Mouse (Mus musculus) MEL (cell line): ENCODE measurements around the gene Ankrd39. TPM values are rescaled to one million over a fixed set of nuclear protein-coding genes. Genes with fewer than 3 reads are reported as not detected.
A peak's percentile ranks its signal among the peaks of the same experiment; 100 is the strongest.

Experiments used
- DNase-seq: peaks from one replicate; pipeline ENCODE4 v3.0.0; 2011; ENCODE audit warnings: low read depth, low spot score
- H3K27ac ChIP-seq: 2 replicates; pipeline ENCODE4 v1.5.1; 2012; ENCODE audit warnings: low read depth, mild to moderate bottlenecking, control low read depth, low read length, moderate library complexity; ENCODE audit not compliant: control insufficient read depth
- H3K27me3 ChIP-seq, 2 experiments: fragments of 150-350 bp in 1 of 2; sonication (generic) in 1 of 2; 2 replicates each; pipeline ENCODE4 v1.6.1; 2012; ENCODE audit warnings: low read length in 2 of 2, mild to moderate bottlenecking in 2 of 2, improper control_type of control experiment in 1 of 2, moderate library complexity in 1 of 2; ENCODE audit not compliant: insufficient read depth in 2 of 2, control insufficient read depth in 1 of 2
- H3K36me3 ChIP-seq, 2 experiments: 2 replicates each; pipeline ENCODE4 v1.6.1; 2012 to 2014; ENCODE audit warnings: low read length in 2 of 2, improper control_type of control experiment in 1 of 2, inconsistent platforms in 1 of 2, mild to moderate bottlenecking in 1 of 2; ENCODE audit not compliant: insufficient read depth in 2 of 2, control insufficient read depth in 1 of 2
- H3K4me1 ChIP-seq, 2 experiments: fragments of 150-350 bp in 1 of 2; sonication (generic) in 1 of 2; 2 replicates each; pipeline ENCODE4 v1.6.1; 2012; ENCODE audit warnings: low read length in 2 of 2, improper control_type of control experiment in 1 of 2, mild to moderate bottlenecking in 1 of 2; ENCODE audit not compliant: insufficient read depth in 2 of 2, control insufficient read depth in 1 of 2
- H3K4me3 ChIP-seq, 2 experiments: fragments of 150-350 bp in 1 of 2; sonication (generic) in 1 of 2; 2 replicates each; pipeline ENCODE4 v1.5.1; 2012; ENCODE audit warnings: low read depth in 2 of 2, low read length in 2 of 2, mild to moderate bottlenecking in 2 of 2, moderate library complexity in 2 of 2, control low read depth in 1 of 2, improper control_type of control experiment in 1 of 2; ENCODE audit not compliant: control insufficient read depth in 1 of 2, insufficient read depth in 1 of 2
- H3K79me2 ChIP-seq: 2 replicates; pipeline ENCODE4 v1.6.1; 2012; ENCODE audit warnings: mild to moderate bottlenecking, low read length, moderate library complexity; ENCODE audit not compliant: control insufficient read depth, poor library complexity, insufficient read depth
- H3K9ac ChIP-seq: 2 replicates; pipeline ENCODE4 v1.6.1; 2012; ENCODE audit warnings: low read depth, mild to moderate bottlenecking, control low read depth, low read length, moderate library complexity; ENCODE audit not compliant: control insufficient read depth, poor library complexity, severe bottlenecking
- H3K9me3 ChIP-seq: fragments of 150-350 bp; sonication (generic); replicated peaks from 2 replicates; pipeline ENCODE4 v1.6.1; 2012; ENCODE audit warnings: mild to moderate bottlenecking, low read length, improper control_type of control experiment, moderate library complexity; ENCODE audit not compliant: insufficient read depth
- BHLHE40 ChIP-seq: IDR thresholded peaks from 2 replicates; pipeline ENCODE4 v1.6.1; 2012; ENCODE audit warnings: low read depth, mild to moderate bottlenecking, inconsistent platforms, low read length, improper control_type of control experiment, borderline replicate concordance
- CHD1 ChIP-seq: IDR thresholded peaks from 2 replicates; pipeline ENCODE4 v1.6.1; 2012; ENCODE audit warnings: low read depth, mild to moderate bottlenecking, inconsistent platforms, low read length, improper control_type of control experiment
- CTCF ChIP-seq, 3 experiments: IDR thresholded peaks in 2 of 3; conservative IDR thresholded peaks in 1 of 3; 2 replicates each; pipeline ENCODE4 v1.5.1; 2011 to 2012; ENCODE audit warnings: low read length in 3 of 3, low read depth in 2 of 3, mild to moderate bottlenecking in 2 of 3, improper control_type of control experiment in 1 of 3, inconsistent platforms in 1 of 3, mixed read lengths in 1 of 3, moderate library complexity in 1 of 3; ENCODE audit not compliant: control insufficient read depth in 1 of 3, insufficient read depth in 1 of 3, poor library complexity in 1 of 3, severe bottlenecking in 1 of 3
- ELF1 ChIP-seq: IDR thresholded peaks from 2 replicates; pipeline ENCODE4 v1.6.1; 2014; ENCODE audit warnings: low read depth, mild to moderate bottlenecking, inconsistent platforms, low read length, improper control_type of control experiment, moderate library complexity
- EP300 ChIP-seq, 2 experiments: IDR thresholded peaks; 2 replicates each; pipeline ENCODE4 v1.6.1; 2011; ENCODE audit warnings: improper control_type of control experiment in 2 of 2, low read length in 2 of 2, low read depth in 1 of 2, mild to moderate bottlenecking in 1 of 2
- GABPA ChIP-seq: IDR thresholded peaks from 2 replicates; pipeline ENCODE4 v1.6.1; 2012; ENCODE audit warnings: low read depth, mild to moderate bottlenecking, inconsistent platforms, low read length, improper control_type of control experiment, moderate library complexity
- HCFC1 ChIP-seq: IDR thresholded peaks from 2 replicates; pipeline ENCODE4 v1.6.1; 2012; ENCODE audit warnings: low read depth, mild to moderate bottlenecking, inconsistent platforms, low read length, improper control_type of control experiment, moderate library complexity
- JUND ChIP-seq: IDR thresholded peaks from 2 replicates; pipeline ENCODE4 v1.6.1; 2011; ENCODE audit warnings: low read depth, mild to moderate bottlenecking, improper control_type of control experiment, low read length
- KAT2A ChIP-seq: conservative IDR thresholded peaks from 2 replicates; pipeline ENCODE4 v1.6.1; 2012; ENCODE audit warnings: low read depth, low read length, improper control_type of control experiment, inconsistent platforms
- MAFK ChIP-seq: IDR thresholded peaks from 2 replicates; pipeline ENCODE4 v1.6.1; 2011; ENCODE audit warnings: low read depth, mild to moderate bottlenecking, low read length, improper control_type of control experiment, borderline replicate concordance
- MAX ChIP-seq: IDR thresholded peaks from 2 replicates; pipeline ENCODE4 v1.6.1; 2011; ENCODE audit warnings: low read length, improper control_type of control experiment
- MAZ ChIP-seq: IDR thresholded peaks from 2 replicates; pipeline ENCODE4 v1.6.1; 2012; ENCODE audit warnings: low read depth, mild to moderate bottlenecking, inconsistent platforms, low read length, improper control_type of control experiment
- MEF2A ChIP-seq: IDR thresholded peaks from 2 replicates; pipeline ENCODE4 v1.6.1; 2014; ENCODE audit warnings: low read depth, mild to moderate bottlenecking, inconsistent platforms, low read length, improper control_type of control experiment; ENCODE audit not compliant: poor library complexity, insufficient replicate concordance, severe bottlenecking; ENCODE audit errors: extremely low read depth
- MXI1 ChIP-seq: IDR thresholded peaks from 2 replicates; pipeline ENCODE4 v1.6.1; 2011; ENCODE audit warnings: mild to moderate bottlenecking, low read depth, low read length, improper control_type of control experiment
- MYB ChIP-seq: IDR thresholded peaks from 2 replicates; pipeline ENCODE4 v1.6.1; 2011; ENCODE audit warnings: mild to moderate bottlenecking, low read depth, low read length, improper control_type of control experiment
- NELFE ChIP-seq: IDR thresholded peaks from 2 replicates; pipeline ENCODE4 v1.6.1; 2011; ENCODE audit warnings: low read depth, low read length, improper control_type of control experiment
- NRF1 ChIP-seq: IDR thresholded peaks from 2 replicates; pipeline ENCODE4 v1.6.1; 2014; ENCODE audit warnings: low read depth, mild to moderate bottlenecking, inconsistent platforms, low read length, improper control_type of control experiment, moderate library complexity; ENCODE audit not compliant: poor library complexity, insufficient read depth, severe bottlenecking
- POLR2A ChIP-seq, 2 experiments: IDR thresholded peaks; 2 replicates each; pipeline ENCODE4 v1.6.1; 2011 to 2012; ENCODE audit warnings: low read length in 2 of 2, mild to moderate bottlenecking in 2 of 2, control low read depth in 1 of 2, improper control_type of control experiment in 1 of 2, low read depth in 1 of 2, moderate library complexity in 1 of 2; ENCODE audit not compliant: control insufficient read depth in 1 of 2, insufficient read depth in 1 of 2, poor library complexity in 1 of 2
- POLR2AphosphoS5 ChIP-seq: IDR thresholded peaks from 2 replicates; pipeline ENCODE4 v1.6.1; 2012; ENCODE audit warnings: low read depth, borderline replicate concordance, mild to moderate bottlenecking, inconsistent platforms, low read length, moderate library complexity, mixed read lengths
- RAD21 ChIP-seq: IDR thresholded peaks from 2 replicates; pipeline ENCODE4 v1.6.1; 2011; ENCODE audit warnings: mild to moderate bottlenecking, low read depth, low read length, improper control_type of control experiment
- RCOR1 ChIP-seq: IDR thresholded peaks from 2 replicates; pipeline ENCODE4 v1.6.1; 2012; ENCODE audit warnings: low read depth, mild to moderate bottlenecking, inconsistent platforms, low read length, improper control_type of control experiment
- SIN3A ChIP-seq: IDR thresholded peaks from 2 replicates; pipeline ENCODE4 v1.6.1; 2012; ENCODE audit warnings: low read length, improper control_type of control experiment, inconsistent platforms
- SMC3 ChIP-seq: IDR thresholded peaks from 2 replicates; pipeline ENCODE4 v1.6.1; 2011; ENCODE audit warnings: low read depth, low read length, improper control_type of control experiment
- TAL1 ChIP-seq: IDR thresholded peaks from 2 replicates; pipeline ENCODE4 v1.6.1; 2012; ENCODE audit warnings: mild to moderate bottlenecking, inconsistent platforms, low read length, moderate library complexity, mixed read lengths
- TBP ChIP-seq: IDR thresholded peaks from 2 replicates; pipeline ENCODE4 v1.8.0; 2011; ENCODE audit warnings: low read depth, low read length, improper control_type of control experiment
- TCF12 ChIP-seq: IDR thresholded peaks from 2 replicates; pipeline ENCODE4 v1.6.1; 2014; ENCODE audit warnings: low read depth, mild to moderate bottlenecking, inconsistent platforms, low read length, improper control_type of control experiment, moderate library complexity
- UBTF ChIP-seq: IDR thresholded peaks from 2 replicates; pipeline ENCODE4 v1.6.1; 2012; ENCODE audit warnings: low read depth, mild to moderate bottlenecking, inconsistent platforms, low read length, improper control_type of control experiment, moderate library complexity, borderline replicate concordance; ENCODE audit not compliant: insufficient read depth
- USF1 ChIP-seq: IDR thresholded peaks from 2 replicates; pipeline ENCODE4 v1.6.1; 2014; ENCODE audit warnings: low read depth, mild to moderate bottlenecking, inconsistent platforms, low read length, improper control_type of control experiment, moderate library complexity
- ZC3H11A ChIP-seq: IDR thresholded peaks from 2 replicates; pipeline ENCODE4 v1.6.1; 2012; ENCODE audit warnings: low read depth, mild to moderate bottlenecking, inconsistent platforms, low read length, improper control_type of control experiment
- ZNF384 ChIP-seq: IDR thresholded peaks from 2 replicates; pipeline ENCODE4 v1.6.1; 2012; ENCODE audit warnings: low read depth, mild to moderate bottlenecking, inconsistent platforms, low read length, improper control_type of control experiment
- polyA plus RNA-seq, 2 experiments: library from polyadenylated mRNA; stranded (reverse) in 1 of 2; unstranded in 1 of 2; fragments of >175 nt in 1 of 2; fragments of >200 nt in 1 of 2; gene quantifications; 2 replicates each; pipeline versions ENCODE4 v1.2.1 to v1.2.4; 2012; ENCODE audit warnings: low replicate concordance in 2 of 2, low read depth in 1 of 2; ENCODE audit not compliant: insufficient read length in 2 of 2, insufficient read depth in 1 of 2, missing spikeins in 1 of 2
- total RNA-seq: library from RNA; depleted of rRNA; stranded (reverse); fragments of 300-350 nt; gene quantifications from 2 replicates; pipeline ENCODE4 v1.2.3, GENCODE M21; 2012

Ankrd39 gene
- total and polyA plus RNA-seq, 3 experiments: 9.7 to 14.4 TPM; not detected in 1

GRCm38 (mm10) chr1:36511289-36512021, 35.8 kb downstream of the Ankrd39 start, which contains the start of gene Cnnm3 (continued):
- TF ChIP-seq NELFE: peak; percentile 57; the same call in 1 of the 2 replicates
- peak; percentile 69 to 76 (median 71) for TF ChIP-seq CTCF (IDR thresholded peaks at IDR 0.05 in 2 of 3, conservative IDR thresholded peaks at IDR 0.05 in 1 of 3; ENCODE audit: control insufficient read depth in 1 of 3, insufficient read depth in 1 of 3, low read depth in 2 of 3, low read length in 3 of 3, poor library complexity in 1 of 3, severe bottlenecking in 1 of 3)
- TF ChIP-seq TAL1: no peak
- TF ChIP-seq MXI1: peak; percentile 54; the same call in 1 of the 2 replicates
- no peak for TF ChIP-seq MYB
- TF ChIP-seq ELF1: peak; percentile 51; the same call in 1 of the 2 replicates
- TF ChIP-seq ZNF384: no peak
- TF ChIP-seq MEF2A: no peak
- TF ChIP-seq USF1: no peak
- TF ChIP-seq CHD1: no peak
- peak; percentile 59 for TF ChIP-seq SMC3
- TF ChIP-seq RCOR1: no peak
- peak; percentile 50 for TF ChIP-seq RAD21
- TF ChIP-seq UBTF: no peak
- TF ChIP-seq MAZ: peak; percentile 74; the same call in 1 of the 2 replicates
- no peak for TF ChIP-seq MAX
- no peak for TF ChIP-seq BHLHE40
- peak; percentile 47; the same call in 1 of the 2 replicates for TF ChIP-seq NRF1
- TF ChIP-seq EP300 (IDR thresholded peaks at IDR 0.05; ENCODE audit: low read depth in 1 of 2, low read length in 2 of 2): no peak
- peak; percentile 70 to 87; a peak in 3 of 4 replicates for TF ChIP-seq POLR2A (IDR thresholded peaks at IDR 0.05; ENCODE audit: control insufficient read depth in 1 of 2, insufficient read depth in 1 of 2, low read depth in 1 of 2, low read length in 2 of 2, poor library complexity in 1 of 2)
- TF ChIP-seq MAFK: no peak
- TF ChIP-seq KAT2A: peak; percentile 64; the same call in 1 of the 2 replicates
- TF ChIP-seq TCF12: peak; percentile 52

- H3K4me1 ChIP-seq: peaks cover 0 to 7% of the 10 kb centered on the region in 2 experiments; a peak in 3 of 4 replicates
- H3K27me3 ChIP-seq: no peaks in the 10 kb centered on the region
- H3K27ac ChIP-seq: no peak overlapping the region
- no peak for TF ChIP-seq GABPA
- no peak for TF ChIP-seq TAL1
- TF ChIP-seq MXI1: no peak
- TF ChIP-seq UBTF: no peak
- TF ChIP-seq SIN3A: no peak
- no peak for TF ChIP-seq POLR2AphosphoS5
- TF ChIP-seq HCFC1: no peak
- TF ChIP-seq TCF12: no peak
- no peak for TF ChIP-seq TBP
- TF ChIP-seq ZC3H11A: no peak
- TF ChIP-seq JUND: no peak
- TF ChIP-seq RCOR1: no peak
- TF ChIP-seq ELF1: no peak
- DNase-seq: peak; percentile 28
- H3K9me3 ChIP-seq: no peaks in the 10 kb centered on the region
- H3K79me2 ChIP-seq: peaks cover 8% of the 10 kb centered on the region
- peaks cover 0 to 1% of the 10 kb centered on the region in 2 experiments; a peak in 2 of 4 replicates for H3K36me3 ChIP-seq
- no peak overlapping the region for H3K9ac ChIP-seq
- no peak overlapping the region for H3K4me3 ChIP-seq
These were observed 39.0 kb downstream of the Ankrd39 start for GRCm38 (mm10) chr1:36508238-36508637.
